ENCODE assay signal across 14 mouse cellular contexts in genomic region chr10:21961111-21961510, GRCm38 (mm10).
"Had no signal": no experiment of that assay in that cellular context is flagged by ENCODE, and none has a peak within 500 bp of the region (broad histone marks: within the 10 kb centered on the region; RNA-seq: fewer than 3 reads in every experiment).

No protein-coding gene starts in this region.

- DNase-seq: kidney, adult 2 months; kidney, postnatal 10 days; kidney, postnatal 36 days; layer of hippocampus, postnatal 36 days; liver, embryonic 13.5 days; midbrain, embryonic 14.5 days; right cerebral cortex, adult 18-20 months; right cerebral cortex, postnatal 14 days; right cerebral cortex, postnatal 4 days; thymus, postnatal 25 days had no signal

- H3K4me2 ChIP-seq: liver, embryonic 13.5 days; lung, embryonic 15.5 days; midbrain, embryonic 11.5 days had no signal

- H3K36me3 ChIP-seq: liver, embryonic 13.5 days; lung, embryonic 15.5 days had no signal

- H3K27ac ChIP-seq: left cerebral cortex, adult 2 months; liver, embryonic 13.5 days; lung, embryonic 15.5 days; stomach, postnatal 0 days had no signal

- H3K9me3 ChIP-seq: liver, embryonic 13.5 days; lung, embryonic 15.5 days had no signal

- H3K27me3 ChIP-seq: liver, embryonic 13.5 days; lung, embryonic 15.5 days had no signal

- H3K9ac ChIP-seq: liver, embryonic 13.5 days; lung, embryonic 15.5 days had no signal

- H3K4me1 ChIP-seq: liver, embryonic 13.5 days had no signal

- H3K4me3 ChIP-seq: left cerebral cortex, adult 2 months; liver, embryonic 13.5 days; lung, embryonic 15.5 days had no signal
